Mouse (Mus musculus): ENCODE data around the gene Slc1a4.

The Slc1a4 gene

GRCm38 (mm10) chr11:20326328-20326995 is 6.1 kb downstream of the Slc1a4 start:
- no peak for DNase-seq (ENCODE audit: extremely low read depth, insufficient read length, low spot score)

DNA sequence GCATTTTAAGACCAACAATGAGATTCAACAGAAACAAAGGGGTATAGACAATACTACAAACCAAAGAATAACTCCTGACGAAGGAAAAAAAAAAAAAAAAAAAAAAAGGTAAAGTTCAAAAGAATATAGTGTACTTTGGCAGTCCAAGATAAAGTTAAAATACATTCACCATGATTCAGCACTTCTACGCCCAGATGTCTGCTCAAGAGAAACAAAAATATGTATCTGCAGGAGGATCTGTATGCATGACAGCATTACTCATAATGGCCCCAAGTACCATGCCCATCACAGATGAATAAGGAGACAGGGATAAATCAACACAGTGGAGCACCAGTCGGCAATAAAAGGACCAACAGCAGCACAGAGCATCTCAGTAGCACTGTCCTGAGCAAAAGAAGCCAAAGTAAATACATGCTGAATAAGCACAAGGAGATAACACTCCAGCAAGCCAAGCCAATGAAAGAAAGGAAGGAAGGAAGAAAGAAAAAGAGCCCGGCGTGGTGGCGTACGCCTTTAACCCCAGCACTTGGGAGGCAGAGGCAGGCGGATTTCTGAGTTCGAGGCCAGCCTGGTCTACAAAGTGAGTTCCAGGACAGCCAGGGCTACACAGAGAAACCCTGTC is 7.3 kb downstream of the Slc1a4 start:
- DNase-seq (ENCODE audit: extremely low read depth, insufficient read length, low spot score), result no peak

- DNase-seq (ENCODE audit: extremely low read depth, insufficient read length, low spot score), result no peak
Measured at GRCm38 (mm10) chr11:20324006-20324405, 8.5 kb downstream of the Slc1a4 start.

DNA sequence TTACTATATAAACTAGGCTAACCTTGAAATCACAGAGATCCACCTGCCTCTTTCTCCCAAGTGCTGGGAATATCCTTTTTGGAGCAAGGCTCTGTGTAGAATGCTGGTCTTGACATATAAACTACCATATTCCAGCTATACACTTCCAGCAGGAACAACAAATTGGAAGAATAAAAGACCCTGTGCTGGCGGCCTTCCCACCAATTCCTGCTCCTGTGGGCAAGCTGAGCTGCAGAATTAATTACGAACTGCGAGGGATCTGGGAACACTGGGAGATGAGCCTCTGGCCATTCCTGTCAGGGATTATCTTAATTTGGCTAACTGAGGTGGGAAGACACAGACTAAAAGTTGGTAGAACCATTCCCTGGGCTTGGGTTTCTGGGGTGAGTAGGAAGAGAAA is 10.1 kb downstream of the Slc1a4 start:
- DNase-seq (ENCODE audit: extremely low read depth, insufficient read length, low spot score), result no peak

DNA sequence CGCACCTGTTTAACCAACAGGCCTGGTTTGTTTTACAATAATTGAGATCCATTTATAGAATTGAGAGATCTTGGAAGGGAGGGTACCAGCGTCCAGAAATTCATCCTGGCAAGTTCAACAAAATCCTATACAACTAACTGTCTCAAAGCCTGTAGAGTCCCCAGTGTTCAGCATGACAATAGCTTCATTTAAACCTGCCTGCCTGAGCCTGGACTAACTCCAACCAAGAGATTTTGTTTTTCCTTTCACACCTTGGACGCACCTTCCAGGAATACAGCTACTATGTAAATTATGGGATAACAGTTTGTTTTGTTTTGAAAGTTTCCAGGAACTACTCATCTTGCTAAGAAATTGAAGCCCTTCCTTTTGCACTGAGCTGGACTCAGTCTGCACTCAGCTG is 11.9 kb downstream of the Slc1a4 start:
- no peak for DNase-seq (ENCODE audit: extremely low read depth, insufficient read length, low spot score)

- DNase-seq (ENCODE audit: extremely low read depth, insufficient read length, low spot score), result no peak
Measured at GRCm38 (mm10) chr11:20318659-20319454, 13.7 kb downstream of the Slc1a4 start.

- no peak for DNase-seq (ENCODE audit: extremely low read depth, insufficient read length, low spot score)
Measured at GRCm38 (mm10) chr11:20313576-20313975, 18.9 kb downstream of the Slc1a4 start.

DNA sequence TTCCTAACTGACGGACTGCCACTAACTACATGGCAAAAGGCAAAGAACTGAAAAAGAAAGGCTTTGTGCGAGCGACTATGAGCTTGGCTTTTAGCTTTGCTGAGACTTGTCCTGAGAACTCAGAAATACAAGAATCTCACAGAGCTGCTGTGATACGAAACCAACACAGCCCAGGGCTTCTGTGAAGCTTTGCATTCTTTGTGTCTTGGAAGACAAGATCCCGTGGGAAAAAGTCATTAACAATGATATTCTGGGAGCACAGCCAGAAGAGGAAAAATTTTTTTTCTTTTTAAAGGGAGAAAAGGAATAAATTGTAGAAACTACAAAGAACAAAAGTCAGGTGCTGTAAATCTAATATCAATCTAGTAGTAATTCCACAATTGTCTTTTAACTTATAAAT is 23.5 kb downstream of the Slc1a4 start:
- DNase-seq (ENCODE audit: extremely low read depth, insufficient read length, low spot score), result no peak

DNA sequence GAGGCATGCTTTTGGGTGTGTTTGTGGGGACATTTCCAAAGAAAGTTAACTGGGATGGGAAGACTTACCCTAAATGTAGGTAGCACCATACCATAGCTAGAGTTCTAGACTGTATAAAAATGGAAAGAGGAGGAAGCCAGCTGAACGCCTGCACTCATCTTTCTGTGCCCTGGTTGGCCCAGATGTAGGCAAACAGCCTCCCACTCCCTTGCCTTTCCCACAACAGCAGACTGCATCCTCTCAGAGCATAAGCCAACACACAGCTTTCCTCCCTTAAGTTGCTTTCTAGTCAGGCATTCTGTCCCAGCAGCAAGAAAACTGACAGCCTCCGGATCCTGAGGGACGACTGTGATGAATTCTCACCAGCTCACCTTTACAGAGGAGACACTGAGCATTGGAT is 25.1 kb downstream of the Slc1a4 start:
- no peak for DNase-seq (ENCODE audit: extremely low read depth, insufficient read length, low spot score)

DNA sequence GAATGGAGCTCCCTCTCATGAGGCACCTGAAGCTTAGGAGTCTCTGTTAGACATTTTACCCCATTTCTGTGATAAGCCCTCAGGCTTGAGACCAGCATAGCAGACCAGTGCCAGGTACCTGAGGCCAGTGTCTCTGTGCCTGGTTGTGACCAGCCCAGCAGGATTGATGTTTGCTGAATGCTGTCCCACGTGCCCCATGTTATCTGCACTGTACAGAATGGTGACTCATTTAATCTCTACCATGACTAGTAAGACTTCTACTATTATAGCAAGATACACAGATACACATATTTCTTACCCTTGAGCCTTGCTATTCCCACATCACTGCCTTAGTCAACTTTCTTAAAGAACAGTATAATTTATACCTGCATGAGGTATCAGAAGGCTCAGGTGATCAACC is 26.9 kb downstream of the Slc1a4 start:
- DNase-seq (ENCODE audit: extremely low read depth, insufficient read length, low spot score), result no peak

DNA sequence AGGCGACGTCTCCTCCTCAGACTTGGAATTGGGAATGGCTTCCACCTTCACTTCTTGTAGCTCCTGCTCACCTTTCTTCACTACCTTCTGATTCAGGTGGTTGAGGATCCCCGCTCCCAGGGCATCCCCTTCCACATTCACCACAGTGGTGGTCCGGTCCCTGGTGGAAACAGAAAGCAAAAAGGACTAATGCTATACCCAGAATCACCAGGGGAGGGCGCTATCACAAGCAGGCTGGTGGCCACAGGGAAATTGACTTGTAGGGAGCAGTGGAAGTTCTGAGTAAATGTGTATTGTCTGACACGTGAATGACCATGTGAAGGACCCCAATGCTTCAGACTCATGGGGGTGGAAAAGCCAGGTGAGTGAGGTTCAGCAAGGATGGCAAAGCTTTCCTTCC is 28.2 kb downstream of the Slc1a4 start:
- no peak for DNase-seq (ENCODE audit: extremely low read depth, insufficient read length, low spot score)

GRCm38 (mm10) chr11:20301332-20301731 is 31.2 kb downstream of the Slc1a4 start:
- no peak for DNase-seq (ENCODE audit: extremely low read depth, insufficient read length, low spot score)

GRCm38 (mm10) chr11:20300850-20301249 is 31.7 kb downstream of the Slc1a4 start:
- DNase-seq (ENCODE audit: extremely low read depth, insufficient read length, low spot score), result no peak

DNA sequence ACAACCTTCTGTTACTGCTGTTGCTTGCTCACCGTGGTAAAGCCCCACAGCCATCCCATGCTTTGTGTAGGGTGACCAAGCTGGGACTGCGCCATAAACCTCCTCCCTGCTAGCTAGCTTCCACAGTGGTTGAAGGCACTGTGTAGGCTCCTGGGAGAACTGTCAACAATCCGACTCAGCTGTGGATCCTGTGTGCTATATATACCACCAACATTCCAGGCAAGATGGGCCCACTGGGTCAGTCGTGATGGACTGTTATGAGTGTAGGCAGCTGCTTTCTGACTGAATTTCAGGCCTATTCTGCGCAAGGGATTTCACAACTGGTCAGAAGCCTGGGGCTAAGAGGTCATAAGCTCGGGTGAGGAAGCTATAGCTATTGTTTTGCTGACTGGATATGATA is 32.6 kb downstream of the Slc1a4 start:
- no peak for DNase-seq (ENCODE audit: extremely low read depth, insufficient read length, low spot score)

- DNase-seq (ENCODE audit: extremely low read depth, insufficient read length, low spot score), result no peak
Measured at GRCm38 (mm10) chr11:20284463-20284862, 48.0 kb downstream of the Slc1a4 start.

DNA sequence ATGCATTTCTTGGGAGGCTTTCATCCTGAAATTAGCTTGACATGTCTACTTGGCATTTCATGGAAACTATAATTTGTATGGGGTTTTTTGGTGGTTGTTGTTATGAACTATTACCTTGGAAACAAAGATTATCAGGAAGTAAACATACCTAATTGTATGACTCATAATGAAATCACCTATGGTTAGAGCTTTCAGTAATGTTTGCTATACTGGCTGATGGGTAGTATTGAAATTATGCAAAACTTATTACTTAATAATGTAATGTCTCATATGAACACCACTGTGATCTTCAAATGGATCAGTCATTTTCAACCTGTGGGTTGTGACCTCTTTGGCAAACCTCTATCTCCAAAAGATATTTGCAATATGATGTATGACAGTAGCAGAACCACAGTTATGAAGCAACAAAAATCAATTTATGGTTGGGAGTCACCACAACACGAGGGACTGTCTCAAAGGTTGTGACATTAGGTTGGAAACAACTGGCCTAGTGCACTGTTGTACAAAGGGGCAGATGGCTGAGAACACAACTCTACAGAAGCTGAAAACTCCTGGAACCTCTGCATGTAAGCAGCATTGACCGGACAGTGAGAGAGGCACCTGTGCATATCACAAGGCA is 49.8 kb downstream of the Slc1a4 start:
- DNase-seq (ENCODE audit: extremely low read depth, insufficient read length, low spot score), result no peak

DNA sequence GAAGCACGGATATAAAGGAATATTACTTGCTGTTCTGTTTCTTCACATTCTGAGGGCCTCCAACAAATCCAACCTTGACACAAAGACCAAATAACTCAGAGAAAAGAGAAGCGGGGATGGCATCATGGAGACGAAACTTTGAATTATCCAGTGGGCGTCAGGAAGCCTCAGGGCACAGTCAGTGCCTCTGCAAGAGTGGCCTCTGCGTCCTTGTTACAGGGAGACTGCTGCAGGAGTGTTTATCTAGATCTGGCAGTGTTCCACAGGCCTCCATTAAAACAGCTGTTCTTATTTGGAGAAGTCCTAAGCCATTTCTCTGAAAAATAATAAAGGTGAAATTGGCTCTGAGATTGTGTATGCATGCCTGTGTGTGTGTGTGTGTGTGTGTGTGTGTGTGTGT is 51.5 kb downstream of the Slc1a4 start:
- no peak for DNase-seq (ENCODE audit: extremely low read depth, insufficient read length, low spot score)

GRCm38 (mm10) chr11:20278702-20279101 is 53.8 kb downstream of the Slc1a4 start:
- DNase-seq (ENCODE audit: extremely low read depth, insufficient read length, low spot score), result no peak

DNA sequence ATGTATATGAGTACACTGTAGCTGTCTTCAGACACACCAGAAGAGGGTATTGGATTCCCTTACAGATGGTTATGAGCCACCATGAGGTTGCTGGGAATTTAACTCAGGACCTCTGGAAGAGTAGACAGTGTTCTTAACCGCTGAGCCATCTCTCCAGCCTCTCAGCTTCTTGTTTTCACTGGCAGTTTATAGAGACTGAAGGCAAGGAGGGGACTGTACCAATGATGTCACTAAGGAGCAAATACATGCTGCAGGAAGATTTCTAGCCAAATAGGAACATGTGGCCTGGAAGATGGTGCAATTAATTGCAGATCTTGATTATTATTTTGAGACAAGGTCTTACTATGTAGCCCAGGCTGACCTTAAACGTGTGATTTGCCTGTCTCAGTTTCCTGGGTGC is 55.4 kb downstream of the Slc1a4 start:
- DNase-seq (ENCODE audit: extremely low read depth, insufficient read length, low spot score), result peak; percentile 68

DNA sequence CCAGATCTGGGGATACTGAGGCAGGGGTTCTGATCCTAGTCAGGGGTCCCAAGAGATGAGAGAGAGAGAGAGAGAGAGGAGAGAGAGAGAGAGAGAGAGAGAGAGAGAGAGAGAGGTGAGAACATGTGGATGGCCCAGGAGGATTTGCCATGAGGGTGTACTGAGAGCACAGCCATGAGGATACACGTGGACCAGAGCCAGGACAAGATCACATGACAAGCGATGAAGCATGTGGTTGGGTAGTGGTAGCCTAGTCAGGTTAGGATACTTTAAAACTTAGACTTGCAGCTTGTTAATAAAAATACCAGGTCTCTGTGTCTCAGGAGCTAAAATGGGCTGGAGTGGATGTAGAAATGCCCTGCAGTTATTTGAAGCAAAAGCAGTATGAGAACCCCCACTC is 56.5 kb downstream of the Slc1a4 start:
- DNase-seq (ENCODE audit: extremely low read depth, insufficient read length, low spot score), result no peak

- no peak for DNase-seq (ENCODE audit: extremely low read depth, insufficient read length, low spot score)
Measured at GRCm38 (mm10) chr11:20269885-20270284, 62.6 kb downstream of the Slc1a4 start.
